Mouse (Mus musculus) cerebellum, postnatal 36 days (tissue): ENCODE data around the gene Slc34a2.

Experiments used
- DNase-seq, 2 experiments: peaks; one replicate each; pipeline ENCODE4 v3.0.0; 2021 to 2022; ENCODE audit warnings: mixed read lengths in 2 of 2

Slc34a2 gene

GRCm38 (mm10) chr5:53037781-53038180, at the start of gene Slc34a2:
Gene Slc34a2 (plus strand): TSS chr5:53038081.
- DNase-seq: no peak

- no peak for DNase-seq
Measured at GRCm38 (mm10) chr5:52990687-52991341, 47.1 kb upstream of the Slc34a2 start.

DNA sequence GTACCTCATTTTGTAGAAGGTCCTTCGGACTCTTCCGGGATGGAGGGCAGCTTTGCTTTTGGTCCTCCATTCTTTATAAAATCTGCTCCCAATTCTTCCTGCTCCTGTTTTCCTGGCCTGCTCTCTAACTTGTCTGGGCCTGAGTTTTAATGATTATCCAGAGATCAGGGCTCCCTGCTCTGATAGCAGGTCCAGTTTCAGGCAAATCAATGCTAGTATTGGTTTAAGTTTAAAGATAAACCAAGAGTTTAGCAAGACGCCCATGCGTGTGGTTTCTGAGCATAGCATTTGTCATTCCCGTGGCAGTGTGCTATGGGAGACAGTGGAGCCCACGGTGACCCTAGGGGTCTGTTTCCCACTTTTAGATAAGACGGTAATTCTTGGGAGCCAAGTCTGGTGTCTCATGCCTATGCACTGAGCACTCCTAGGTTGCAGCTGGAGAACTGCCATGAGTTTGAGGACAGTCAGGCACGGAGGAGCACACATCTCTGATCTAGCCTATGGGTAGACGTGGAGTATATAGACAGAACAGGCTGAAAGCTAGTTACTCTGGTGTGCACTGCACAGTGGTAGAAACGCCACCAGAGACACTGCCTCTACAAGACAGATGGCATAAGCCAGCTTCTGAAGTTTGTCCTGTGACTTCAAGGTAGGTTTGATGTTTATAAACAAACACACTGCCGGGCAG, 45.5 kb upstream of the Slc34a2 start:
- no peak for DNase-seq

DNA sequence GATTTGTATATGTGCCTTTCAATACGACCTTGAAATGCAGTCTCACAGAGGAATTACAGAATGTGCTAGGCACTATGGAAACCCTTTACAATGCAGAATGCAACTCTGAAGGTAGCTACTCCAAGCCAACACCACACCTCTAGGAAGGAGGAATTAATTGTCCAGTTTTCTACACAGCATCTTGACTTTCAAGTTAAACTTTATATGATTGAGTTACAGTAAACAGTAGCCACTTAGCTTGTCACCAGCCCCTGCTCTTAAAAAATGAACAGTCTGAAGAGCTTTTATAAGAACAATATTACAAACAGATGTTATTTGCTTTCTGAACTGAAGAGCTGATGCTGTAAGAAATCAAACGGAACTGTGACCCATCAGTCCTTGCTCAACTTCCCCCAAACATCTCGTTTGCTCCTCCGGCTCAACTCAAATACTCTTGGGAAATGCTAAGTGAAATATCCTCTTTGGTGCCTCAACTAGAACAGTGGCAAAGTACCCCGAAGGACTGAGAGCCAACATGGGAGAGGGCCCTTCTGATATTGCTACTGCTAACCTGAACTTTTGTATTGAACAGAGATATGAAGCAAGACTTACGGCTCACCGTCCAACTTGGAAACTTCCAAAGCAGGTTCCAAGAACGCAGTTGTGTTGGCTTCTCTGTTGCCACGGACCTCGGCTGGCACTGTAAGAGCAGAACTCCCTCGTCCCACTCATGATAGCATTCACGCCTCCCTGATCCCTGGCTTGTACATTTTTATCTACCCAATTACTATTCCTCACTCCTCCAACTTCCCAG, 44.2 kb upstream of the Slc34a2 start:
- DNase-seq: no peak

DNA sequence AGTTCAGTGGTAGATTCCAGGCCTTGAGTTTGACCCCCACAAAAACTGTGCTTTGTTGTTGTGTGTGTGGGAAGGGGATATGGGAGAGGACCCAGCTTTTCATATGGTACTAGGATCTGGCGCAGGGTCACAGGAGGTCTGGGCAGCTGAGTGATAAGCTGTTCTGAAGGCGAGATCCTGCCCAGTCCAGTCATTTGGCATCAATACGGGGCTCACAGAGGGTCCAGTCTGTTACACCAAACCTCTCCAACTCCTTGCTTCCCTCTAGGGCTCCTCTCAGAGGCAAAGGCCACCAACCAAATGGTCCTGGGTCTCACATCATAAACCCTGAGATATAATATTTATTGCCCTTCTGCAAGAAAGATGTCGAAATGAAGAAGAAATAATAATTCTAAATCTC, 42.4 kb upstream of the Slc34a2 start:
- DNase-seq: no peak

GRCm38 (mm10) chr5:52996145-52996544, 41.7 kb upstream of the Slc34a2 start:
- DNase-seq: no peak

DNA sequence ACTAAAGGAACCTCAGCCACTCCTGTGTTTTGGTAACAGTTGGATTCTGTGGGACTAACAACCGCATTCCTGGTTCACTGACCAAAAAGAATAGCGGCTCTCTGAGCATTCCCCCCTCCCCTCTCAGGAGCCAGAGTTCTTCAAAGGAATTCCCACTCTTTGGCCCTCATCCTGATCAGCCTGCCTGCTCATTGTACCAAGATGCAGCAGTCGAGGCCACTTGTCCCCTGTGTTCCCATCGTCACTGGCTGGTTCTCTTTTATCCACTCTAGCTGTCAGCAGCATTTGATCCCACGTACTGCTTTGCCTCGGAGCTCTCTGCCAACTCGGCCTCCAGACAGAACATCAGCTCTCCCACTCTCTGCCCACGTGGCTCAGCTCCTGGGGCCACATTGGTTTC, 41.3 kb upstream of the Slc34a2 start:
- no peak for DNase-seq

DNA sequence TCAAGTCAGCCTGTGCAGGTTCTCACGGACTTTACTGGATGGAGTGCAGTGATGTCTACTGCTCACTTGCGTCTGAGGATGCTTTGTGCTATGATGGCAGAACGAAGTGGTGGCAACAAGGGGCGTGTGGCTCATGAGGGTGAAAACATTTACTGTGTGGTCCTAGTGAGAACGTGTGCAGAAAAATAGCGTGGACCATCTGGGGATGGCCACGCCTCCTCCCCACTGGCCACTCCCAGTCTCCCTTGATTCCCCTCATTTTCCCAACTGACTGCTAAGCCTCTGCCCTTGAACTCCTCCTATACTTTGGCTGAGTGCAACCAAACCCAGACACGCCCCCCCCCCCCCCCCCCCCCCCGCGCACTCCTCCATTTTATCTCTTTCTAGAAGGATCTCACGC, 40.8 kb upstream of the Slc34a2 start:
- no peak for DNase-seq

- no peak for DNase-seq
Measured at GRCm38 (mm10) chr5:52998097-52998760, 39.7 kb upstream of the Slc34a2 start.

GRCm38 (mm10) chr5:53000169-53000872, 37.6 kb upstream of the Slc34a2 start:
- DNase-seq: no peak

- peak; percentile 46 to 60 for DNase-seq
Measured at GRCm38 (mm10) chr5:53002599-53003203, 35.2 kb upstream of the Slc34a2 start.

- no peak for DNase-seq
Measured at GRCm38 (mm10) chr5:53003495-53003894, 34.4 kb upstream of the Slc34a2 start.

DNA sequence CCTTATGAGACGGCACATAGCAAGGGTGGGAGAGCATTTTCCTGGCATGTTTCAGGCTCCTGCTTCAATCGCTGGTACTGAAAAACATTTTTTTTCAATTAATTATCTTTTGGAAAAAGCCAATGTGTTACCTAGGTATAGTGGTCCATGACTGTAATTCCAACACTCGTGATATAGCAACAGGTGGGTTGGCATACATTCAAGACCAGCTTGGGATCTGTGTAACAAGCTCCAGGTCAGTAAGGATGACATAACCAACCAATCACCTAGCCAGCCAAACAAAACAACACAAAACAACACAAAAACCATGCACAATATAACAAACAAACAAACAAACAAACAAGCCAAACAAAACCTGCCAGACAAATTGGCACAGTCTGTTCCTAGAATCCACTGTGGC, 33.9 kb upstream of the Slc34a2 start:
- DNase-seq: no peak

- DNase-seq: no peak
Measured at GRCm38 (mm10) chr5:53009027-53009769, 28.7 kb upstream of the Slc34a2 start.

GRCm38 (mm10) chr5:53009770-53010133, 28.1 kb upstream of the Slc34a2 start:
- DNase-seq: no peak

DNA sequence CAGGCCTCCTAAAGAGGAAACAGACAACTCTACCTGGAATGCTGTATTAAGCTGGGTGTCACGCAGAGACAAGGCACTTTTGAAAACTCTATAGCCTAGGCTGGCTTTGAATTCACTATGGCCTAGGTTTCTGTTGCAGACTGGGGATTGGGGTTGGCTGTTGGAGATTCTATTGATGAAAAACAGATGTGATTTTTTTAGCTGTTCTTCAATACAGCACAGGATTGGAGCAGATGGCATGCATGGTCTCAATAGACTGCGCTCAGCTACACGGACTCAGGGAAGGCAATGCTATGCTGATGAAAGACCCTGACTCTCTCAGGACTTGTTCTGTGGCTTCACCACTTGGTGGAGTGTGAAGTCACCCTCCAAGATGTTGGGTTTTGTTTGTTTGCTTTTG, 26.6 kb upstream of the Slc34a2 start:
- no peak for DNase-seq

DNA sequence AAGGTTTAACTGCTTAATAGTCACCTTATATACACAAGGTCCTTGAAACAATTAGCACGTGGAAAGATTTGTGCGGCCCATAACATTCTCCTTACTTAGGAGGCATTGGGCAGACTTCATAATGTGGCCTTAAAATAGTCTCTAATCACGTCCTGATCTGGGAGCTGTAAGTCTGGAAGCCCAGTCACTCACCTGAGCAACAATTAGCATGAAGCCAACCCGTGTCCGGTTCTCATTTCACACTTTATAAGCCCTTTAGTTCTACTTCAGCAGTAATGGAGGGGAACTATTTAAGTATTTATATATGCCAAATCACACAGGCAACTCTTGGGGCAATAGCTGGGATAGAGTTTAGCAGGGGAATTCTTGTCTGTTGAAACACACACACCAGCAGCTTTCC, 21.3 kb upstream of the Slc34a2 start:
- no peak for DNase-seq

DNA sequence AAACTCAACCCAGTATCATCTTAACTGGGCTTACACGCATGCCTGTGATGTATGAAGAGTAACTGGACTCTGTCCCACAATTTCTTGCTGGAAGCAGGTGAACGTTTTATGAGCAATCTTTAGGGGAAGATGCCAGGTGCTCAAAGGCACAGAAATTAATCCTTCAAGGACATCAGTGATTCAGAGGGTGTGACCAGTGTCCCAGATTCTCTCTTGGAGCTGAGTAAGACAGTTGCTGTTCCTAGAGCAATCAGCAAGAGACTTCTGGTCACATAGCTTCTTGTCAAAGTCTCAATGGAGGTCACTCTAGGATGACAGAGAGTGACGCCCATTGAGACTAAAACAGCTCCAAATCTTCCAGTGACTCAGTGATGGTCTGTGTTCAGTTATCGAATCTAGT, 19.6 kb upstream of the Slc34a2 start:
- DNase-seq: no peak

- no peak for DNase-seq
Measured at GRCm38 (mm10) chr5:53023432-53023831, 14.4 kb upstream of the Slc34a2 start.

- no peak for DNase-seq
Measured at GRCm38 (mm10) chr5:53023901-53024300, 14.0 kb upstream of the Slc34a2 start.

- DNase-seq: peak; percentile 52 to 58
Measured at GRCm38 (mm10) chr5:53025276-53025973, 12.5 kb upstream of the Slc34a2 start.
